Comparison of ENCODE assay signal across 24 mouse cellular contexts in genomic region chr4:63605968-63606367, GRCm38 (mm10). TPM values are rescaled to one million over a fixed set of nuclear protein-coding genes. Genes with fewer than 3 reads are reported as not detected.
DNase-seq lines count a peak whose midpoint lies in the region; ATAC-seq and TF ChIP-seq lines count a peak whose summit lies in the region.
"Had no signal": no experiment of that assay in that cellular context is flagged by ENCODE, and none has a peak within 500 bp of the region (broad histone marks: within the 10 kb centered on the region; RNA-seq: fewer than 3 reads in every experiment).

No protein-coding gene starts in this region.

- H3K27ac ChIP-seq in heart, adult 2 months: peak overlapping the region; percentile 75
- H3K27ac ChIP-seq in heart, embryonic 14.5 days (replicated peaks in 1 of 2; ENCODE audit: control insufficient read depth in 1 of 2, insufficient read depth in 1 of 2, low read depth in 2 of 2, low read length in 2 of 2): peak overlapping the region; percentile 9 to 70; a peak in 1 of 4 replicates
- no peak overlapping the region for H3K27ac ChIP-seq in testis, adult 2 months (ENCODE audit: control insufficient read depth, insufficient read depth, low read depth, low read length)
- H3K27ac ChIP-seq: embryonic facial prominence, embryonic 12.5 days; forebrain, embryonic 15.5 days; hindbrain, embryonic 10.5 days; hindbrain, embryonic 14.5 days had no signal

- no peak for TF ChIP-seq CTCF in heart, adult 2 months (IDR thresholded peaks at IDR 0.05)
- no peak for TF ChIP-seq CTCF in testis, adult 2 months (IDR thresholded peaks at IDR 0.05; ENCODE audit: control insufficient read depth, insufficient read depth, insufficient replicate concordance, low read depth, low read length)

- H3K4me3 ChIP-seq in heart, adult 2 months: no peak overlapping the region
- no peak overlapping the region for H3K4me3 ChIP-seq in heart, embryonic 14.5 days (ENCODE audit: control insufficient read depth in 1 of 2, insufficient read depth in 1 of 2, low read depth in 1 of 2, low read length in 2 of 2)
- peak overlapping the region; percentile 75; the same call in 1 of the 2 replicates for H3K4me3 ChIP-seq in testis, adult 2 months (ENCODE audit: control insufficient read depth, low read depth, low read length)
- H3K4me3 ChIP-seq: embryonic facial prominence, embryonic 12.5 days; forebrain, embryonic 15.5 days; hindbrain, embryonic 10.5 days had no signal

- H3K27me3 ChIP-seq in heart, adult 2 months (ENCODE audit: control insufficient read depth, insufficient read depth, low read length): no peaks in the 10 kb centered on the region
- no peaks in the 10 kb centered on the region for H3K27me3 ChIP-seq in heart, embryonic 14.5 days (ENCODE audit: control insufficient read depth, insufficient read depth, low read length)
- H3K27me3 ChIP-seq in testis, adult 2 months (ENCODE audit: control insufficient read depth, insufficient read depth, low read length): no peaks in the 10 kb centered on the region
- H3K27me3 ChIP-seq: embryonic facial prominence, embryonic 12.5 days; forebrain, embryonic 15.5 days had no signal

- 58% methylated on average over 1 of the region's 1 CpGs for WGBS in heart, adult 2 months
- 72% methylated on average over 1 of the region's 1 CpGs for WGBS in heart, embryonic 14.5 days

- TF ChIP-seq POLR2A in heart, adult 2 months (IDR thresholded peaks at IDR 0.05; ENCODE audit: insufficient read depth, low read depth, low read length): no peak
- no peak for TF ChIP-seq POLR2A in testis, adult 2 months (IDR thresholded peaks at IDR 0.05; ENCODE audit: control insufficient read depth, low read depth, low read length)

- no peaks in the 10 kb centered on the region for H3K9me3 ChIP-seq in heart, embryonic 14.5 days (ENCODE audit: control insufficient read depth, low read length)
- H3K9me3 ChIP-seq: embryonic facial prominence, embryonic 12.5 days; forebrain, embryonic 15.5 days; hindbrain, embryonic 10.5 days had no signal

- H3K4me2 ChIP-seq in heart, embryonic 14.5 days (ENCODE audit: low read length): no peak overlapping the region
- H3K4me2 ChIP-seq: embryonic facial prominence, embryonic 12.5 days; forebrain, embryonic 15.5 days; hindbrain, embryonic 14.5 days had no signal

- intact Hi-C loops in heart, adult 2 months (cut with DNase I): loop anchor here (5.0 kb wide), 1 partner anchor 94 kb away; no protein-coding TSS in a partner anchor
- intact Hi-C loops in heart, postnatal 36 days (cut with DNase I): no loop called here

- TF ChIP-seq EP300 in heart, adult 2 months (IDR thresholded peaks at IDR 0.05; ENCODE audit: insufficient read depth, low read depth, low read length): no peak

- H3K79me2 ChIP-seq in heart, adult 2 months (replicated peaks; ENCODE audit: control insufficient read depth, insufficient read depth, low read length): no peaks in the 10 kb centered on the region

- H3K4me1 ChIP-seq in heart, adult 2 months (ENCODE audit: control insufficient read depth, insufficient read depth, low read length): peaks cover 2% of the 10 kb centered on the region; the same call in 1 of the 2 replicates
- peaks cover 0 to 9% of the 10 kb centered on the region in 2 experiments; a peak in 3 of 4 replicates for H3K4me1 ChIP-seq in heart, embryonic 14.5 days (ENCODE audit: control insufficient read depth in 2 of 2, insufficient read depth in 2 of 2, low read length in 2 of 2)
- H3K4me1 ChIP-seq in testis, adult 2 months (ENCODE audit: control insufficient read depth, insufficient read depth, low read length): no peaks in the 10 kb centered on the region
- H3K4me1 ChIP-seq: embryonic facial prominence, embryonic 12.5 days; forebrain, embryonic 15.5 days; hindbrain, embryonic 10.5 days had no signal

- no peak overlapping the region for H3K9ac ChIP-seq in heart, adult 2 months (ENCODE audit: low read depth, low read length)
- no peak overlapping the region for H3K9ac ChIP-seq in heart, embryonic 14.5 days (ENCODE audit: low read length)
- H3K9ac ChIP-seq: embryonic facial prominence, embryonic 12.5 days; forebrain, embryonic 15.5 days; hindbrain, embryonic 14.5 days had no signal

- no peaks in the 10 kb centered on the region; the same call in 1 of the 2 replicates for H3K36me3 ChIP-seq in heart, adult 2 months (ENCODE audit: control insufficient read depth, insufficient read depth, low read length)
- H3K36me3 ChIP-seq in heart, embryonic 14.5 days (ENCODE audit: control insufficient read depth, insufficient read depth, low read length): no peaks in the 10 kb centered on the region
- H3K36me3 ChIP-seq in testis, adult 2 months (ENCODE audit: control insufficient read depth, insufficient read depth, low read length): no peaks in the 10 kb centered on the region
- H3K36me3 ChIP-seq: embryonic facial prominence, embryonic 12.5 days; forebrain, embryonic 15.5 days; hindbrain, embryonic 10.5 days had no signal

- no peak for ATAC-seq in heart, embryonic 14.5 days (ENCODE audit: insufficient number of reproducible peaks, insufficient read depth, low FRiP score, low read depth)
- no peak for ATAC-seq in frontal cortex, adult (ENCODE audit: low TSS enrichment)
- ATAC-seq: forebrain, embryonic 15.5 days had no signal

- DNase-seq in heart, adult 2 months: no peak
- DNase-seq in heart, adult 11 months: no peak
- no peak for DNase-seq in heart, postnatal 36 days
- DNase-seq in testis, postnatal 10 days (ENCODE audit: low spot score): no peak
- DNase-seq: adrenal gland, postnatal 10 days; cerebellum, adult 11-12 months; cerebellum, adult 9-10 months; cerebellum, postnatal 25 days; gastrocnemius, postnatal 25 days; kidney, adult 11 months; kidney, adult 9 months had no signal

RNA-seq across cellular contexts. Expression of gene Gm11213, which starts 0.9 kb away (rescaled TPM):
- not detected for total RNA-seq in heart, adult 2 months (2021)
- not detected in 2 replicates for polyA plus RNA-seq in heart, adult 2 months (2012; rRNA removed)
- not detected in 2 replicates for polyA plus RNA-seq in heart, embryonic 14.5 days (2014; fragmentation: Nextera tagmentation; extraction: Ambion mirVana)
- not detected for total RNA-seq in heart, postnatal 36 days (2021)
- 66.2 and 77.1 TPM in 2 replicates for polyA plus RNA-seq in testis, adult 2 months (2012; rRNA removed)
- total RNA-seq: adrenal gland, postnatal 10 days; gastrocnemius, postnatal 25 days; granulocyte monocyte progenitor cell, adult 5-6 weeks; MEL had no signal
- polyA plus RNA-seq: C2C12; cortical plate, adult 2 months; embryonic facial prominence, embryonic 12.5 days; forebrain, embryonic 11.5 days; forebrain, embryonic 15.5 days; frontal cortex, adult 2 months; hindbrain, embryonic 10.5 days; hindbrain, embryonic 14.5 days had no signal

RNA-seq across cellular contexts. Expression of gene Tex48, which starts 16.3 kb away (rescaled TPM):
- not detected for total RNA-seq in heart, adult 2 months (2021)
- not detected in 2 replicates for polyA plus RNA-seq in heart, adult 2 months (2012; rRNA removed)
- not detected in 2 replicates for polyA plus RNA-seq in heart, embryonic 14.5 days (2014; fragmentation: Nextera tagmentation; extraction: Ambion mirVana)
- not detected for total RNA-seq in heart, postnatal 36 days (2021)
- 562 and 586 TPM in 2 replicates for polyA plus RNA-seq in testis, adult 2 months (2012; rRNA removed)
- total RNA-seq: adrenal gland, postnatal 10 days; gastrocnemius, postnatal 25 days; granulocyte monocyte progenitor cell, adult 5-6 weeks; MEL had no signal
- polyA plus RNA-seq: C2C12; cortical plate, adult 2 months; embryonic facial prominence, embryonic 12.5 days; forebrain, embryonic 11.5 days; forebrain, embryonic 15.5 days; frontal cortex, adult 2 months; hindbrain, embryonic 10.5 days; hindbrain, embryonic 14.5 days had no signal

RNA-seq across cellular contexts. Expression of gene Tmem268, which starts 47.4 kb away (rescaled TPM):
- total RNA-seq in heart, adult 2 months (2021): 10 to 100 TPM; 10.9 to 11.0 TPM
- 8.3 and 13.0 TPM in 2 replicates for polyA plus RNA-seq in heart, adult 2 months (2012; rRNA removed)
- 3.5 and 5.6 TPM in 2 replicates for polyA plus RNA-seq in heart, embryonic 14.5 days (2014; fragmentation: Nextera tagmentation; extraction: Ambion mirVana)
- 10 to 100 TPM in 1 of 2 experiments, 1 to 10 TPM in 1; 8.4 to 12.2 TPM for total RNA-seq in heart, postnatal 36 days (2021)
- polyA plus RNA-seq in testis, adult 2 months (2012; rRNA removed): 4.4 and 4.7 TPM in 2 replicates

RNA-seq across cellular contexts. Expression of gene Gm11214, which starts 57.2 kb away (rescaled TPM):
- not detected for total RNA-seq in heart, adult 2 months (2021)
- not detected in 2 replicates for polyA plus RNA-seq in heart, adult 2 months (2012; rRNA removed)
- not detected in 2 replicates for polyA plus RNA-seq in heart, embryonic 14.5 days (2014; fragmentation: Nextera tagmentation; extraction: Ambion mirVana)
- total RNA-seq in heart, postnatal 36 days (2021): not detected
- polyA plus RNA-seq in testis, adult 2 months (2012; rRNA removed): not detected in 2 replicates
- total RNA-seq: adrenal gland, postnatal 10 days; gastrocnemius, postnatal 25 days; granulocyte monocyte progenitor cell, adult 5-6 weeks; MEL had no signal
- polyA plus RNA-seq: C2C12; cortical plate, adult 2 months; embryonic facial prominence, embryonic 12.5 days; forebrain, embryonic 11.5 days; forebrain, embryonic 15.5 days; frontal cortex, adult 2 months; hindbrain, embryonic 10.5 days; hindbrain, embryonic 14.5 days had no signal

Comparison
In these comparisons a context has a peak if more than half of its experiments do, and no peak if none do; other contexts are left out.
1. RNA of gene Gm11213, which starts 0.9 kb away (polyA plus RNA-seq): 66.2 to 77.1 TPM in testis, adult 2 months; not detected in heart, adult 2 months and not detected in heart, embryonic 14.5 days; every median in the first group is over 10 times any median in the second.
2. RNA of gene Tex48, which starts 16.3 kb away (polyA plus RNA-seq): 562 to 586 TPM in testis, adult 2 months; not detected in heart, adult 2 months and not detected in heart, embryonic 14.5 days; every median in the first group is over 100 times any median in the second.